Mouse (Mus musculus) gastrocnemius, adult 8-10 months (tissue): ENCODE results near the gene Crybb1. TPM values are rescaled to one million over a fixed set of nuclear protein-coding genes. Genes with fewer than 3 reads are reported as not detected.

Source experiments
- DNase-seq, 2 experiments: peaks; one replicate each; pipeline ENCODE4 v3.0.0; 2022; ENCODE audit warnings: low spot score in 2 of 2
- total RNA-seq, 4 experiments: library from RNA; stranded (reverse); gene quantifications; 2 replicates each; pipeline ENCODE4 v1.2.4; 2022

Gene Crybb1
- total RNA-seq: 1 to 10 TPM; 1.2 to 2.7 (median 2.2) TPM

DNA sequence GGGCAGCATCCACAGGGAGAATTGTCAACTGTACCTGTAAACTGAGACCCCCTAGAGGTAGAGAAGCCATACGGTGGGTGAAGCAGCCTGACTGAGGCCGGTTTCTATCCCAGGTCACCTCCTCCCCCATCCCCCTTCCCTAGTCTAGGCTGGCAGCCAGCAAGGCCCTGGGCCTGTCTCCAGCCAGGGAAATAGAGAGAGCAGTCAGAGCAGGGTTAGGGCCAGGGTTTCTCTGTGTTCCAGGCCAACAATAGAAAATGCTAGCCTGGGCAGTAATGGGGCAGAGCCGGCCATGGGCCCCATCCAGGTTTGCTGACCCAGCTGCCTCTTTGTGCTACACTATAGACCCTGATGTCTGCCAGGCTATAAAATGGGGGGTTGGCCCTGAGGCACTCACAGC, at the start of gene Crybb1:
Gene Crybb1, plus strand, starts transcription at position 390 of the 400 bp plus-strand sequence.
- peak; percentile 79 to 80 for DNase-seq

DNA sequence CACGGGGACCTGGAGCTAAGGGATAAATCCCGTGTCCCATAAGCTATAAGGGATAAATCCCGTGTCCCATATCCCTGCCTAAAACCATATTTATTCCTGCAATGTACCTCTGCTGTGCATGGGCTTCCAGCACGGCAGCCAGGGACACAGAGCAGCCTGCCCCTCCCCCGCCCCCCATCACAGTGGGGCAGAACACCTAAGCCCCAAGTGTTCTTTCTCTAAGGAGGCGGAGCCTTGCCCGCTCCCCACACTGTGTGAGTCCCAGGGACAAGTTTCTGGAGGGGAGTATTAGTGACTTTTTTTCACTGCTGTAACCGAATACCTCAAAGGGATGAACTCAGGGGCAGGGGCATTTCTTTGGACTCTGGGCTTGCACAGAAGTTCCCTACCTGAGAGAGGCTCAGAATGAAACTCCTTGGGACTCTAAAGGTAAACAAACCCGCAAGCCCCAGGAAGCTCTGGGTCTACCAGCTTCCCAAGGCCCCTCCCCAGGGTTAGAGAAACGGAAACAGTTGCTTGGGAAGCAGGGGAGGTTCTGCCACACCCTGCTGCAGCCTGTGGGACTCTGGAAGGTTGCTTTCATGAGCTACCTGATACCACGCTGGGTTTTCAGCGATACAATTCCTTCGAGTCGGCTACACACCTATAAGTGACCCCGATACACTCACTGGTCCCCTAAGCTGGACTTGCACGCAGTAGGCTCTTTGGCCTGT, 48.9 kb upstream of the Crybb1 start:
- no peak for DNase-seq

DNA sequence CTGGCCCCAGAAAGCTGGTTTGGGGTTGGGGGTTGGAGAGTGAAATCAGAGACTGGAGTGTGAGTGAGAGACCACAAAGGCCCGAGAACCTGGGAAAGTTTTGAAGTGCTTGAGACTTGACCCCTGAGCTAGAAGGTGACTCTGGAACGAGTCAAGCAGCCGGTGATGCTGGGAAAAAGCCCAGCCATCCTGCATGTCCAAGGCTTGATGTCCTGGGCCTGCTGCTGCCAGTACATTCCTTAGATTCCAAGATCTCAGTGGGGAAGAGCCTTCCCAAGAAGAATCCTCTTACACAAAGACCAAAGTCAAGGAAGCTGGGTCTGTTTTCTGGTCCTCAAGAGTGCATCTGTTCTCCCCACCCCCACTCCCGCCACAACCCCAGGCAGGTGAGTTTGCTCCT, 47.3 kb upstream of the Crybb1 start:
- no peak for DNase-seq

DNA sequence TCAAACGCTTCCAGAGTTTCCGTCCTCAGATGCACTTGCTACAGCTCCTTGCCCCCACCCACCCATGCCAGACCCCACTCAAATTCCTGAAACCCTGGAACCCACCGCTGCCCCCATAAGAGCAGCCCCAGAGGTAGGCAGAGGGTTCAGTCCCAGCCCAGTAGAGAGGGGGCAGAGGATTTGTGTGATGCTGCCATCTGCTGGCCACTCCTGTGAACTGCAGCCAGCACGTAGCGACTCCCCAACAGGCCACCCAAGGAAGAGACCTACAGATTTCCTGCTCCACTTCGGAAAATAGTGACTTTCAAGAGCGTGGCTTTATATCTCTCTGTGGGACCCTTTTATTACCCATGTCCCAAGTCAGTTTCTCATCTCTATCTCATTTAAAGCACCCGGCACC, 45.5 kb upstream of the Crybb1 start:
- no peak for DNase-seq

DNA sequence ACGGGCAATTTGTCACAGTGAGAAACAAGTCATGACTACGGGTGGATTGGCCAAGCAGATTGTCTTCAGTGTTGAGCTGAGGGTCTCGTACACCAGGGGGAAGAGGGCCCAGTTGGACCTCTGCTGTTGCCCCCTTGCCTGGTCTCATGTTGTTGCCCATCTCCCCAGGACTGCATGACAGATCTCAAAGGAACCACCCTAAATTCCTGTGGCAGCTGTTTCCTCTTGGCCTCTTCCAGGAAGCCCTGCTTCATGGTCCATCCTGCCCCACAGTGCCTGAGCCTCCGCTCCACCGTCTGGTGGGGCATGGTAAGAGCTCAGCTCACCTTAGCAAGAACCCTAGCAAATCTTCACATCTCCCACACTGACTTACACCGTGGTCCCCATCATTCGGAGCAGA, 43.7 kb upstream of the Crybb1 start:
- DNase-seq: no peak

DNA sequence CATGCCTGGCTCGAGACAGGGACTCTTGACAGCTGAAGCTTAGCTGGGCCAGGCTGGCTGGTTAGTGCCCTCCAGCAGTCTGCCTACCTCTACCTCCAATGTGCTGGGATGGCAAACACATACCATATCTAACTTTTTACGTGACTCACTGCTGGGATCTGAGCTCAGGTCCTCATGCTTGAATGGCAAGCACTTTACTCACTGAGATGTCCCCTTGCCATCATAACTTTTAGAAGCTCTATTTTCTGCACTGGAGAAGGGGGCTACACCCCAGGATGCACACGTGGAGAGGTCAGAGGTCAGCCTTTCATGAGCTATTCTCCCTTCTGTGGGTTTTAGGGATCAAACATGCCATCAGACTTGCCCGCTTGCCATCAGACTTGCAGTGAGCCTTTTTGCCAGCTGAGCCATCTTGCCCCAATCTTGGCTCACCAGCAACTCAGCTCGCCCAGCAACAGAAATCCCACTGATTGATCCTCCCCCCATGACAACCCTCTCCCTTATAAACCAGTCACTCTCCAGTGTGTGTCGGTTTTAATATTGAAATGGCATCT, 42.8 kb upstream of the Crybb1 start:
- DNase-seq: no peak

DNA sequence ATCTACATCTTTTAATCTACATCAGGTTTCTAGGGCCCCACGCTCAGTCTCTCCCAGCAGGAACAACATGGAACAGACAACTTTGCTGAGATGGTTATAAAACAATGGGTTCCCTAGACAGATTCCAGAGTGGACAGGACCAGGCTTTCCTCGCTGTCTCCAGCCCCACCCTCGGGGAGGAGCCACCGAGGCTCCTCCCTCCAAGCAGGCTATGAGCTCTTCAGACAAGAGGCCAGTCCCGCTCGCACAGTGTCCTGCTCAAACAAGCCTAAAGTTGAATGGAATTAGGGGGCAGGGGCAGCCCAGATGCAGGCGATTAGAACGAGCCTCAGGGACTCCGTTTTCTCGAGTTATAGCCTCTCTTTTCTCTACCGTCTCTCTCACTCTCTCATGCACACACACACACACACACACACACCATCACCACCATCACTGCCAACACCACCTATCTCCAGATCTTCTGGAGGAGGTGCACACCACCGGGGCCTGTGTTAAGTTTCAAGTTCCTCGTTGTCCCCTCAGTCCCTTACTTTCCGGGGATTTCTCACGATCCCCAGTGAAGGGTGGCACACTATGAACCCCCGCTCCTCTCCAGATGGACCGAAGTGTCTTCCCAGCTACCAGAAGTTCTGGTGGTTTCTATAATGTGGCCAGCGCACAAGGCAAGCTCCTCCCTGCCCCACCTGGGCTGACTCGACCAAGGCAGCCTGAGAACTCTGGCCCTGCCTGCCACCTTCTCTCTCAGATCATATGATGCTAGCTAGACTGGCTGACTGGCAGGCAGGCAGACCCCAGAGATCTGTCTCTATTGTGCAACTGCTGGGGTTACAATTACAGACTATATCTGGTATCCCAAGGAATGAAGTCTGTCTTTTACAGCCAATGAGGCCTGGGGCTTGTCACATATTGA, 42.0 kb upstream of the Crybb1 start:
- DNase-seq: no peak

DNA sequence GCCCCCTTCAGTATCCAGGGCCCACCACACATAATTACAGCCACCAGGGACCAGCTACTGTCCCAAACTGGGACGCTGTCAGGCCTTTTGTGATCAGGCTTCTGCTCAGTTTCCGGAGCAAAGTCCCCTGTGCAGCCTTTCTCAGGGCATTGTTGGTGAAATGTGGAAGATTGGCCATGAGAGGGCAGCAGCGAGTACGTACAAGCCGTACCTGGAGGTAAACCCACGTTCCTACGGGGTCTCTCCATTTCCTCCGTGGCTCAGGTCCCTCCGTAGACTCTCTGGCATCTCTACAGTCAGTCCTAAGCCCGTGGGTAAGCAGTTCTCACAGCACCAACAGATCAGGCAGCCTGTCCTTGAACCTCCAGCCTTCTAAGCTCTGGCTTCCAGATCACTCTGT, 41.2 kb upstream of the Crybb1 start:
- DNase-seq: no peak

DNA sequence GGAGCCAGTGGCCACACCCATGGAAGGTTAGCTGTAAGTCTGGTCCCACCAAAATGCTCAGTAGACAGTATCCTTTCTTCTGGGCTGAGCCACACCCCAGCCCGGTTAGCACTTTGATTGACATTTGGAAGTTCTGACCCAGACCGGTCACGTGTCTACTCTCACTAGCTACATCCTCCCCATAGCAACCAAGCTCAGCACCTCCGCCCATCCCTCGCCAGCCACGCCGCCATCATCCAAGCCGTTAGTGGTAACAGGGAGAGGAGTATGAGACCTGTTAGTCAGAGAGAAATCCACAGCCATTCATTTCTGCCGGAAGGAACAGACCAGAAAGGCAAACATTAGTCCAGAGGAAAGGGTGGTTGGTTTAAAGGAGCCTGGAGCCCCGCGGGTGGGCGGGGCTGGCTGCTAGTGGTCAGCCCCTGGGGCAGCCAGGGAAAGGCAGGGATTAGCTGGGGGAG, 40.3 kb upstream of the Crybb1 start:
- no peak for DNase-seq

DNA sequence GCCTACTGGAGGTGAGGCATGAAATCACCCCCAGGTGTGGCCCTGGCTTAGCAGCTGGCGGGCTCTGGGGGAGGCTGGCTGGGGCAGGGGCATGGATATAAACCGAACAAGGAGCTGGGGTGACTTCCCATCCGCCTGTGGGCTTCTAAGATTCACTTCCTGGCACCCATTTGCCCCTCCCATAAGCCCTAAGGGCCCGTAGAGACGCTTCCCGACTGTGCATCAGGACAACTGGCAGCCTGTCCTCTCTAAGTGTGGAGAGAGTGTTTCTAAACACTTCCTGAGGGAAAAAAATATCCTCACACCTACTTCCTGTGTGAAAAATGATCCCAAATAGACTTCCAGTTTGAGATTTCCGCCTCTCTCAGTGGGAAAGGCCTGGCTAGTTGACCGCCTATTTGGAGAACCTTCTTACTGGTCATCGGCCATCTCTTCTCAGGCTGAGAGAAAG, 39.8 kb upstream of the Crybb1 start:
- DNase-seq: no peak

DNA sequence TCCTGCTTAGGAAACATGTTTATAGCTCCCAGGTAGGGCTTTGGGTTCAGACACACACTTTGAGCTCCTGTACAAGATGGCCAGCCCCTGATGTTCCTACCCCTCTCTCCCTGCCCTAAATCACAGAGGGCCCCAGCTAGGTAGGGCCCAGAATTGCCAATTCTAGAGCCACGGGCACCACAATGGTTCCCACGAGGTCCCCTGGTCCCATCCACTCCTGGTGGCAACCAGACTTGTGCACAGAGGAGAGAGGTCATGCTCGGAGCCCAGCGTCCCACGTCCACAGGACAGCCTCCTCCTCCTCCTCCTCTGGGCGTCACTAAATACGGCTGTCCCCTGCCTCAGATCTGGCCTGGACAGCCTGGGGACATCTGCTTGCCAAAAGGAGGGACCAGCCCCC, 39.3 kb upstream of the Crybb1 start:
- DNase-seq: no peak

DNA sequence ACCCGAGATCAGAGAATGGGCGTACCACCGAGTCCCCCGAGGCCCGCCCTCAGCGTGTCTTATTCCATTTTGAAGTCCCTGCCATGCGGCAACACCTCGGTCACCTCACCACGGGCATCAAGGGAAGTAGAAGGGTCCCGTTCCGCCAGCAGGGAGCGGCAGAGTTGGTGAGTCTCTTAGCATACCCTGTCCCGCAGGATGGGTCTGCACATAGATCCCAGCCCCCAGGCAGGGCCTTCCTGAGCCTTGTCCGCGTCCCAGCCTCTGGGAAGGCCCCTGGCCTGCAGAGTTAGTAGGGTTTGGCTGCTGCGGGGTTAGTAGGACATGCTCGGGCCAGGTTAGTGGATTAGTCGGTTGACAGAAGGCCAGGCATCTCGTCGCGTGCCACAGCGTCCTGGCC, 38.6 kb upstream of the Crybb1 start:
- DNase-seq: no peak

DNA sequence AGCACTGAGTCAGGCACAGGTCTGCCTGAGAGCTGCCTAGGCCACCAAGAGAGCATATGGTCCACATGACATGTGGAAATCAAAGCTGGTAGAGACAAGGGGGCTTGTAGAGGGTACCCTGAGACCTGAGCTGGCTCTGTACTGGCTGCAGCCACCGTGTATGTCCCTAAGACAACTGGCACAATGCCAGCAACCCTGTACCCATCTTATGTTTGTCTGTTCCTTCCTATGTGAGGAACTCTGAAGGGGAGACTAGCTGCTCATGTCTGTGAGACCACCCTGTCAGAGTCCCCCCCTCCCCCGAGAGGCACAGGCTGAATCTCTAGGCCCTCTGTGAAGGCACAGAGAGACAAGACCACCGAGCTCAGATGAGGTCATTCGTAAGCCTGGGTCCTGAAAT, 36.9 kb upstream of the Crybb1 start:
- DNase-seq: no peak

DNA sequence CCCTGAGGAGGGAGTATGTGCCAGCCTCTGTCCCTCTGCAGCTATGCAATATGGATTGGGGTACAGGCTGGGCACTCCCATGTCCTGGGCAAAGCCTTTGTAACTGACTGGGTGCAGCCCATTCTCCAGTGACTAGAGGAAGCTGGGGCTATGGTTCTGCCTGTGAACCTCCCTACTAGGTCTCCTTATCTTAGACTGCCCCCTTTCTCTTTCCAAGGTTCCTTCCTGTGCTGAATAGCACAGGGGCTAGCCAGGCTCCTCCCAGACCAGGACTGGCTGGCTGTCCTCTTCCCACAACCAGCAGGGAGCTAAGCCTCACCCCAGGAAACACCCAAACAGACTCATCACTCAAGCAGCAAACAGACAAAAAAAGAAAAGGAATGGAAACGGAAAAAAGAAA, 36.2 kb upstream of the Crybb1 start:
- DNase-seq: no peak

DNA sequence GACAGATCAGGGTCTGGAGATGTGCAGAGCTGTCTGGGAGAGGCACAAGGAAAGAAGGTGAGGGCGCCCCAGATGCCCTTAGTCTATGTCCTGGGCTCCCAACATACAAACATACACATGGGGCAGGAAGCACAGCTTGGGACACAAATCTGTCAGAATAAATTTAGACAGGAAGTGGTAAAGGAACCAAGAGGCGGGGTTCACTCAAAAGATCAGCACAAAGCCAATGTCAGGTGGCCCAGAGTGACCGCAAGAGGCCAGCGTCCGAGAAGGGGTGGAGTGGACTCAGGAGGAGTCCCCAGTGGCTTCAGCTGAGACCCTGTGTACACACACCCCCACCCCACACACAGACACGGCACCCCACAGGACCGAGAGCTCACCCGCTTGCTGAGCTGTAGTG, 35.4 kb upstream of the Crybb1 start:
- no peak for DNase-seq

DNA sequence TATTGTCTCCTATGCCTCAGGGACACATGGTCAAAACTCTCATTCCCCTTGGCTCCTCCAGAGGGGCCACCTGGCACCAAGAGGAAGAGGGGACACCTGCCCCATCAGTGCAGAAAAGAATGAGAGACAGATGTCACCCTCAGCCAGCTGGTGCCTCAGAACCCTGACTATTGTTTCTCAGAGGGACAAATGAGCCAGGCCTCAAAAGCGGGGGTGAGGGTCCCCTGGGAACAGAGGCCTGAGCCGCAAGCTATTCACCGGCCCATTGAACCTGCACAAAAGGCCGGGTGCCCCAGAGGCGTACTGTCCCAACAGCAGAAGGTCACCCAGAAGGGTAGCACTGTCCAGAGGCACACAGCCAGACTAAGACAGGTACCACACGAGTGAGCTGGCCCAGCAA, 30.0 kb upstream of the Crybb1 start:
- no peak for DNase-seq

DNA sequence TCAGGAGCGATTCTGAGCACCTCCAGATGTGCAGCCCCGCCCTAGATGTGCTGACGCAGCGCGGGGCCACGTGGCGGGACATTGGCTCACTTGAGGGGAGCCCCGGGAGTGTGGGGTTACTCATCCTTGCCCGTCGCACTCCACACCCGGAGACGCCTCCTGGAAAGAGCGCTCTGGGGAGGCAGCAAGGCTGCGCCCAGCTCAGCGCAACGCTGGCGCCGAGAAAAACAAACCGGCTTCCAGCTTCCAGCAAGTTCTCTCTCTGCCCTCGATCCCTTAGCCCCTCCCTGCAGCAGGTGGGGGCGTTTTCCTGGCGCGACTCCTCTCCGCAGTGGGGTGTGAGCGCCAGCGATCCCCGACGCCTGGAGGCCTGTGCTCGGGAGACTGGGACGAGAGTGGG, 28.3 kb upstream of the Crybb1 start:
- peak in 1 of 2 experiments; percentile 28 for DNase-seq

DNA sequence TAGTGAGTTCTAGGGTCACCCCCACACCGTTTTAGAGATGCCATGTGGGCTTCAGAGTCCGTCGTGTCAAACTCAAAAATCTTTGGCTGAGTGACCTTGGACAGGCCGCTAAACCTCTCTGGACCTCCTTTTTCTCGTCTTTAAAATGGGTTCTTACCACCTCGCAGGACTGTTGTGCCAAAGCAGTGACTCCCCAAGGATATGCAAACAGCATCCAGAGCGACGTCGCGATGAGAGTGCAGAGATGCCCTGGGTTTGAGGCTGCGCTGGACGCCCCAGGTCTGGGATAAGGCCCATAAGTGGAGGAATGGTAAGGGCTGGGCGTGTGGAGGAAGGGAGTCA, 27.7 kb upstream of the Crybb1 start:
- DNase-seq: no peak

DNA sequence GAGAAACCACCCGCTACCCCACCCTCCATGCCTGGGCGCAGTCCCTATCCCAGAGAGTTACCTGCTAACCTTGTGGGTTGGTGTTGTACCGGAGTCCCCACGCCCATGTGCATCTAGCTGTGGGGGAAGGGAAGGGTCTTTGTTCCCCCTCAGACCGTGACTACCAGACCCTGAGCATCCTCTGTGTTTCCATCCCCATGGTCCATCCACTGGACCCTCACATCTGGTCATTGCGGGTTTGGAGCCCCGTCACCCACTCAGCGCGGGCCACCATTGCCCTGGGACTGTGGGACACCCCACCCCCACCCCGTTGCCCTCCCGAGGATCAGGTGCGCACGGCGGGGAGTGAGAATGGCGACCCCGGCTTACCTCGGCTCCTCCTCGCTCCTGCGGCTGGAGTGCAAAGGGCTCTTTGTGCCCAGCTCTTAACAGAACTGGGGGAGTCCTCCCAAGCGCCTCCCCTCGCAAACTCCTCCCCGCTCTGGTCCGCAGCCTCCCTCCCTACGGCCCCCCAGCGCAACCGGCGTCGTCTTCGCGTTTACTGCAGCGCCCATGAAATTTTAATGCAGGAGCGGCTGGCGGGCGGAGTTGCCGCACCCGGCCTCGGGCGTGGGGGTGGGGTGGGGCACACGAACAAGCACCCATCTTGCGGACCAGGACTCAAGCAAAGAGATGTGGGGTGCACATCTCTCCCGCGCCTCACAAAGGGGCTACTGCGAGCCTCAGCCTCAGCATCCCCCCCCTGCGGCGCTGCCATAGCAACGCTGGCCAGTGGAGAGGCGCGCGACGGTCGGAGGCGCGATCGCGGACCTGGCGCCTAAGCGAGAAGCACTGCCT, 27.2 kb upstream of the Crybb1 start:
- DNase-seq: no peak

DNA sequence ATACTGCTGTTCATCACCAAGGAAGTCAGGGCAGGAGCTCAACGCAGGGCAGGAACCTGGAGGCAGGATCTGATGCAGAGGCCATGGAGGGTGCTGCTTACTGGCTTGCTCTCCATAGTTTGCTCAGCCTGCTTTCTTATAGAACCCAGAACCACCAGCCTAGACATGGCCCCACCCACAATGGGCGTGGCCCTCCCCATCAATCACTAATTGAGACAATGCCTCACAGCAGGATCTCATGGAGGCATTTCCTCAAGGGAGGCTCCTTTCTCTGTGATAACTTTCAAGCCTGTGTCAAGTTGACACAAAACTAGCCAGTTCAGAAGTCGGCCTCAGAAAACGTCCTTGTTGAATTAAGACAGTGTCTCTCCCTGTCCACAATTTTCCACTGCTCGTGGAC, 19.8 kb upstream of the Crybb1 start:
- no peak for DNase-seq

DNA sequence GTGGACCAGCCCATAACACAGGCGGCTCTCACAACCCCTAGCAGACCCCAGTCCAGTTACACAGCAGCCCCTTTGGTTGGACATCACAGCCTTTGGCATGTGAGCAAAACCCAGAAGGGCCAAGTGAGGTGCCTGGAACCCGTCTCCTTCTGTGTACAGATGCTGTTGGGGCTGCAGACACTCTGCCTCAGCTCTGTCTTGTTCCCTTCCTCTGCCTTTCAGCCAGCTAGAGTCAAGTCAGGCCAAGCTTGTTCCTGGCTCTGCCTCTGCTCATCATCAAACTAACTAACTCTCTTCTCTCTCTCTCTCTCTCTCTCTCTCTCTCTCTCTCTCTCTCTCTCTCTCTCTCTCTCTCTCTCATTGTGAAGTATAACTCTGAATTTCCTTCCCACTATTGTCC, 19.0 kb upstream of the Crybb1 start:
- no peak for DNase-seq

DNA sequence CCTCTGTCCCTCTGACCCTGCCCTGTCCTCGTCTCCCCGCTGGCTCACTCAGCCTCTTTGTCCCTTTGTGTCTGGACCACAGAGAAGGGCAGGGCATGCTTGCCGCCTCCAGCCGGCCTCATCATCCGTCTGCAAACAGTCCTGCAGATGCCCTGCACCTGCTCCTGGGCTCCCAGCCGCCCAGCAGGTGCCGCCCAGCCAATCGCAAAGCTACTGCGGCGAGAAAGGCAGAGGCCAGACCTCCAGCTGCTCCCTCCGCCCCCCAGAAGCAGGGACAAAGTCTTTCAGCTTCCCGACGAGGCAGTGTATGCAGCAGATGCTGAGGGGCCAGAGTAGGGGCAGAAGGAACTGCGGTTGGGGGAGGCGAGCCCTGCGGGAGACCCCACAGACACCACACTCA, 18.2 kb upstream of the Crybb1 start:
- DNase-seq: no peak
